Mouse (Mus musculus): ENCODE measurements around the gene Cdc42bpg. TPM values are rescaled to one million over a fixed set of nuclear protein-coding genes. Genes with fewer than 3 reads are reported as not detected.
"Not testable (repeated sequence)": the region's sequence is repeated elsewhere in the genome, so short reads cannot be mapped to it uniquely, and the experiment has no call there.

Gene Cdc42bpg
- polyA plus RNA-seq, 2 experiments, result 2.0 to 15.2 TPM

DNA sequence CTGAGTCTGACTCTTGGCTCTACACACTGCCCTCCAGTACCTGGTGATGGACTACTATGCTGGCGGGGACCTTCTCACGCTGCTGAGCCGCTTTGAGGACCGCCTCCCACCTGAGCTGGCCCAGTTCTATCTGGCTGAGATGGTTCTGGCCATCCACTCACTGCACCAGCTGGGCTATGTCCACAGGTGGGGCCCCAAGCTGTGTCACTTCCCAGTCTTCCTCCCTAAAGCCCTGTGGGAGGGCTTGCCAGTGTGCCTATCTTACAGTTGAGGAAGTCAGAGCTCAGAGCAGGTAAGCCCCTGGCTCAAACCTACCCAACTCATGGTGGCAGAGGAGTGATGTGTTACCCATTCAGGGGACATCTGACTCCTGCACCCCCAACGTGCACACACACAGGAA, 3.9 kb downstream of the Cdc42bpg start:
- no peaks in the 10 kb centered on the region for H3K9me3 ChIP-seq (ENCODE audit: control insufficient read depth, low read length)
- TF ChIP-seq POLR2A (IDR thresholded peaks at IDR 0.05; ENCODE audit: borderline replicate concordance, extremely low read depth, insufficient read depth, insufficient read length), result no peak
- no peak overlapping the region for H3K27ac ChIP-seq (replicated peaks; ENCODE audit: low read depth, low read length)
- WGBS, result 90% methylated on average over 5 of the region's 5 CpGs
- no peak for DNase-seq (ENCODE audit: low spot score)
- no peak overlapping the region for H3K4me3 ChIP-seq (replicated peaks; ENCODE audit: low read length)
- H3K4me1 ChIP-seq (ENCODE audit: control insufficient read depth, insufficient read depth, low read length), result peaks cover 4% of the 10 kb centered on the region; the same call in 1 of the 2 replicates
- peaks cover 37% of the 10 kb centered on the region for H3K36me3 ChIP-seq (ENCODE audit: control insufficient read depth, insufficient read depth, low read length)
- ATAC-seq (ENCODE audit: low FRiP score, low read depth), result no peak
- H3K4me2 ChIP-seq (replicated peaks; ENCODE audit: low read depth, low read length, severe bottlenecking), result no peak overlapping the region
- no peaks in the 10 kb centered on the region for H3K27me3 ChIP-seq (ENCODE audit: control insufficient read depth, insufficient read depth, low read length)
- no peak overlapping the region for H3K9ac ChIP-seq (ENCODE audit: low read depth, low read length, severe bottlenecking)

DNA sequence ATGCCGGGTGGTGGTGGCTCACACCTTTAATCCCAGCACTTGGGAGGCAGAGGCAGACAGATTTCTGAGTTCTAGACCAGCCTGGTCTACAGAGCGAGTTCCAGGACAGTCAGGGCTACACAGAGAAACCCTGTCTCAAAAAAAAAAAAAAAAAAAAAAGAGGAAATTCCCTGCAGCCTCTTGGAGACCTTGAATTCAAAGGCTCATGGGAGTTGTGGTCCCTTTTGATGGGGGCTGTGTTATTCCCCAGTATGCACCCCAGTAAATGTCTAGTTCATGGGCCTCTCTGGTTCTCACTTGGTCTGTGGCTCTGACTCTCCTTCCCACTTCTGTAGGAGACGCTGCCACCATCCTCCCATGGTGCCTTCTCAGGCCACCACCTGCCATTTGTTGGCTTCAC, 5.5 kb downstream of the Cdc42bpg start:
- peaks cover 51% of the 10 kb centered on the region for H3K36me3 ChIP-seq (ENCODE audit: control insufficient read depth, insufficient read depth, low read length)
- 79% methylated on average over 3 of the region's 3 CpGs for WGBS
- H3K9me3 ChIP-seq (ENCODE audit: control insufficient read depth, low read length); H3K4me1 ChIP-seq (ENCODE audit: control insufficient read depth, insufficient read depth, low read length); H3K27ac ChIP-seq (replicated peaks; ENCODE audit: low read depth, low read length); H3K4me2 ChIP-seq (replicated peaks; ENCODE audit: low read depth, low read length, severe bottlenecking); H3K9ac ChIP-seq (ENCODE audit: low read depth, low read length, severe bottlenecking); ATAC-seq (ENCODE audit: low FRiP score, low read depth); H3K4me3 ChIP-seq (replicated peaks; ENCODE audit: low read length); H3K27me3 ChIP-seq (ENCODE audit: control insufficient read depth, insufficient read depth, low read length); DNase-seq (ENCODE audit: low spot score): not testable (repeated sequence)

DNA sequence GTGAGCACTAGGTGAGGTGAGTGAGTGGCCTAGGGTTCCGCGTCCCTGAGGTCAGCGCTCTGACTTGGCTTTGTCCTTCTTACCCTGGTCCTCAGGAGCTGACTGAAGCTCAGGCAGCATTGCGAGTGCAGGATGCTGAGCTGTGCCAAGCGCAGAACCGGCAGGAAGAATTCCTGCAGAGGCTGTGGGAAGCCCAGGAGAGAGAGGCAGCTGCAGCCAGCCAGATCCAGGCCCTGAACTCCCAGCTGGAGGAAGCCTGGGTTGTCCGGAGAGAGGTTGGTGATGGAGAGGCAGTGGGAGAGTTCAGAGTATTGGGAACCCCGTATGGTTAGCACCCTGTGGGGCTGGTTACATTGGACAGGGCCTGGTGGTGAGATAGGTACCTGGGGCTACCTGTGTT, 7.5 kb downstream of the Cdc42bpg start:
- Histone ChIP-seq H3K9ac (ENCODE audit: low read depth, low read length, severe bottlenecking) (no peak overlapping the region), H3K4me2 (replicated peaks; ENCODE audit: low read depth, low read length, severe bottlenecking) (no peak overlapping the region), H3K27ac (replicated peaks; ENCODE audit: low read depth, low read length) (no peak overlapping the region), H3K9me3 (ENCODE audit: control insufficient read depth, low read length) (no peaks in the 10 kb centered on the region), H3K36me3 (ENCODE audit: control insufficient read depth, insufficient read depth, low read length) (peaks cover 64% of the 10 kb centered on the region), H3K4me1 (ENCODE audit: control insufficient read depth, insufficient read depth, low read length) (no peaks in the 10 kb centered on the region), H3K4me3 (replicated peaks; ENCODE audit: low read length) (no peak overlapping the region), H3K27me3 (ENCODE audit: control insufficient read depth, insufficient read depth, low read length) (no peaks in the 10 kb centered on the region)
- ATAC-seq (ENCODE audit: low FRiP score, low read depth) (no peak), DNase-seq (ENCODE audit: low spot score) (no peak)
- no peak for TF ChIP-seq POLR2A (IDR thresholded peaks at IDR 0.05; ENCODE audit: borderline replicate concordance, extremely low read depth, insufficient read depth, insufficient read length)
- WGBS, result 92% methylated on average over 8 of the region's 8 CpGs

DNA sequence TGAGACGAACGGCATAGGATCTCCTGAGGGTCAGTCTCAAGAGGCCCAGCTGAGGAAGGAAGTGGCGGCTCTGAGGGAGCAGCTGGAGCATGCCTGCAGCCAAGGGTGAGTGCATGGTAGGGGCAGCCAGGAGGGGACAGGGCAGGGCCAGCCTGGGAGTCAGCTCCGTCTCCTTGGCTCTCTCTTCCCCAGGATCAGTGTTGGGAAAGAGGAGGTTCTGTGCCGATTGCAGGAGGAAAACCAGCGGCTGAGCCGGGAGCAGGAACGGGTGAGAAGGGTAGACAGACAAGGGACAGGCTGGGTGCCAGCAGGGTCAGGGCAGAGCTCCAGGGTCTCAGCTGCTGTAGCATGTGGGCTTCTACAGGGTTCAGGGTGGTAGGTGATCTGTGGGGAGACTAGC, 8.3 kb downstream of the Cdc42bpg start:
- WGBS, result 90% methylated on average over 8 of the region's 8 CpGs
- ATAC-seq (ENCODE audit: low FRiP score, low read depth) (no peak), DNase-seq (ENCODE audit: low spot score) (no peak)
- H3K36me3 ChIP-seq (ENCODE audit: control insufficient read depth, insufficient read depth, low read length), result peaks cover 69% of the 10 kb centered on the region
- H3K4me3 ChIP-seq (replicated peaks; ENCODE audit: low read length), result no peak overlapping the region
- no peak overlapping the region for H3K9ac ChIP-seq (ENCODE audit: low read depth, low read length, severe bottlenecking)
- no peaks in the 10 kb centered on the region for H3K4me1 ChIP-seq (ENCODE audit: control insufficient read depth, insufficient read depth, low read length)
- H3K4me2 ChIP-seq (replicated peaks; ENCODE audit: low read depth, low read length, severe bottlenecking), result no peak overlapping the region
- H3K27me3 ChIP-seq (ENCODE audit: control insufficient read depth, insufficient read depth, low read length), result no peaks in the 10 kb centered on the region
- TF ChIP-seq POLR2A (IDR thresholded peaks at IDR 0.05; ENCODE audit: borderline replicate concordance, extremely low read depth, insufficient read depth, insufficient read length), result no peak
- no peak overlapping the region for H3K27ac ChIP-seq (replicated peaks; ENCODE audit: low read depth, low read length)
- H3K9me3 ChIP-seq (ENCODE audit: control insufficient read depth, low read length), result no peaks in the 10 kb centered on the region

DNA sequence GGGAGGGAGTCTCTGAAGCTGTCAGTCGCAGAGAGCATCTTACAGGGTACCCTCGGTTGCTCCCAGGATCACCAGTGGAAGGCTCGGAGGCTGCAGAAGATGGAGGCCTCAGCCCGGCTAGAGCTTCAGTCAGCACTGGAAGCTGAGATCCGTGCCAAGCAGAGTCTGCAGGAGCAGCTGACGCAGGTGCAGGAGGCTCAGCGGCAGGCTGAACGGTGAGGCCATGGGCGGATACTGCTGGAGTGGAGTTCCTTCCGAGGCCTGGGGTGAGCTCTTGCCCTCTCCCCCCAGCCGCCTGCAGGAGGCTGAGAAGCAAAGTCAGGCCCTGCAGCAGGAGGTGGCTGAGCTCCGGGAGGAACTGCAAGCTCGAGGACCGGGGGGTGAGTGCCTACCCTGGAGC, 9.3 kb downstream of the Cdc42bpg start:
- no peak overlapping the region for H3K4me3 ChIP-seq (replicated peaks; ENCODE audit: low read length)
- no peak overlapping the region for H3K4me2 ChIP-seq (replicated peaks; ENCODE audit: low read depth, low read length, severe bottlenecking)
- WGBS, result 79% methylated on average over 14 of the region's 14 CpGs
- no peak for TF ChIP-seq POLR2A (IDR thresholded peaks at IDR 0.05; ENCODE audit: borderline replicate concordance, extremely low read depth, insufficient read depth, insufficient read length)
- no peaks in the 10 kb centered on the region for H3K9me3 ChIP-seq (ENCODE audit: control insufficient read depth, low read length)
- ATAC-seq (ENCODE audit: low FRiP score, low read depth) (no peak), DNase-seq (ENCODE audit: low spot score) (no peak)
- no peaks in the 10 kb centered on the region for H3K4me1 ChIP-seq (ENCODE audit: control insufficient read depth, insufficient read depth, low read length)
- H3K27ac ChIP-seq (replicated peaks; ENCODE audit: low read depth, low read length), result no peak overlapping the region
- H3K27me3 ChIP-seq (ENCODE audit: control insufficient read depth, insufficient read depth, low read length), result no peaks in the 10 kb centered on the region
- no peak overlapping the region for H3K9ac ChIP-seq (ENCODE audit: low read depth, low read length, severe bottlenecking)
- H3K36me3 ChIP-seq (ENCODE audit: control insufficient read depth, insufficient read depth, low read length), result peaks cover 76% of the 10 kb centered on the region

DNA sequence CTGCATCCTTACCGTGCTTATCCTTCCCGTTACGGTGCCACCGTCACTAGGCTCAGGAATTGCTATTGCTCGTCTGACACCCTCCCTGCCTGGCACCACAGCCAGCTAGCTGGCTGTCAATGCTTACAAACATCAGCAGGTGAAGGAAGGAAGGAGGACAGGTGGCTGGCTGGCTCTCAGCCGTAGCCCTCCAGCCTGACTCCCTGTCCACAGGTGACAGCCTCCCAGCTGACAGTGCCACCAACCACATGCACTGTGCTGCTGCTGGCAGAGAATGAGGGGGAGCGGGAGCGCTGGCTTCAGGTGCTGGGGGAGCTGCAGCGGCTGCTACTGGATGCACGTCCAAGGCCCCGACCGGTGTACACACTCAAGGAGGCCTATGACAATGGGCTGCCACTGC, 11.9 kb downstream of the Cdc42bpg start:
- TF ChIP-seq POLR2A (IDR thresholded peaks at IDR 0.05; ENCODE audit: borderline replicate concordance, extremely low read depth, insufficient read depth, insufficient read length), result no peak
- Histone ChIP-seq H3K36me3 (ENCODE audit: control insufficient read depth, insufficient read depth, low read length) (peaks cover 84% of the 10 kb centered on the region), H3K27me3 (ENCODE audit: control insufficient read depth, insufficient read depth, low read length) (no peaks in the 10 kb centered on the region), H3K4me1 (ENCODE audit: control insufficient read depth, insufficient read depth, low read length) (no peaks in the 10 kb centered on the region), H3K27ac (replicated peaks; ENCODE audit: low read depth, low read length) (no peak overlapping the region), H3K9ac (ENCODE audit: low read depth, low read length, severe bottlenecking) (no peak overlapping the region), H3K9me3 (ENCODE audit: control insufficient read depth, low read length) (no peaks in the 10 kb centered on the region), H3K4me3 (replicated peaks; ENCODE audit: low read length) (no peak overlapping the region), H3K4me2 (replicated peaks; ENCODE audit: low read depth, low read length, severe bottlenecking) (no peak overlapping the region)
- DNase-seq (ENCODE audit: low spot score) (no peak), ATAC-seq (ENCODE audit: low FRiP score, low read depth) (no peak)
- WGBS, result 92% methylated on average over 12 of the region's 12 CpGs
